Mouse (Mus musculus) limb, embryonic 14.5 days (tissue): ENCODE measurements around the gene Ahdc1. TPM values are rescaled to one million over a fixed set of nuclear protein-coding genes. Genes with fewer than 3 reads are reported as not detected.

ENCODE experiments used
- ATAC-seq: fragments of 200-750 bp; cut with Nextera tagmentation; 2 replicates; pipeline ENCODE4 v1.8.0; 2017; ENCODE audit warnings: low read depth, moderate number of reproducible peaks, moderate TSS enrichment; ENCODE audit not compliant: low FRiP score
- DNase-seq: peaks from one replicate; pipeline ENCODE4 v3.0.0-alpha.2; 2015; ENCODE audit warnings: low spot score
- H3K27ac ChIP-seq: fragments of 300-500 bp; sonication (generic); replicated peaks from 2 replicates; pipeline ENCODE4 v1.5.1; 2014; ENCODE audit warnings: low read depth, mild to moderate bottlenecking, low read length, moderate library complexity, mixed read lengths
- H3K27me3 ChIP-seq: fragments of 300-500 bp; sonication (generic); 2 replicates; pipeline ENCODE4 v1.6.1; 2014; ENCODE audit warnings: low read length, mixed read lengths; ENCODE audit not compliant: control insufficient read depth, insufficient read depth
- H3K36me3 ChIP-seq: fragments of 300-500 bp; sonication (generic); 2 replicates; pipeline ENCODE4 v1.6.1; 2014; ENCODE audit warnings: mild to moderate bottlenecking, low read length, moderate library complexity, mixed read lengths; ENCODE audit not compliant: control insufficient read depth, insufficient read depth
- H3K4me1 ChIP-seq: fragments of 300-500 bp; sonication (generic); 2 replicates; pipeline ENCODE4 v1.6.1; 2014; ENCODE audit warnings: antibody characterized with exemption, low read length, mixed read lengths; ENCODE audit not compliant: control insufficient read depth, insufficient read depth
- H3K4me2 ChIP-seq: fragments of 300-500 bp; sonication (generic); replicated peaks from 2 replicates; pipeline ENCODE4 v1.6.1; 2014; ENCODE audit warnings: low read depth, mild to moderate bottlenecking, low read length, moderate library complexity; ENCODE audit not compliant: severe bottlenecking
- H3K4me3 ChIP-seq: fragments of 300-500 bp; sonication (generic); replicated peaks from 2 replicates; pipeline ENCODE4 v1.5.1; 2014; ENCODE audit warnings: low read length
- H3K9ac ChIP-seq: fragments of 300-500 bp; sonication (generic); 2 replicates; pipeline ENCODE4 v1.6.1; 2014; ENCODE audit warnings: mild to moderate bottlenecking, low read depth, low read length, moderate library complexity; ENCODE audit not compliant: severe bottlenecking
- H3K9me3 ChIP-seq: fragments of 300-500 bp; sonication (generic); 2 replicates; pipeline ENCODE4 v1.6.1; 2016; ENCODE audit warnings: low read length; ENCODE audit not compliant: control insufficient read depth
- POLR2A ChIP-seq: fragments of 200-500 bp; IDR thresholded peaks from 2 replicates; pipeline ENCODE4 v1.8.0; 2012; ENCODE audit warnings: inconsistent platforms, mild to moderate bottlenecking, moderate library complexity, borderline replicate concordance; ENCODE audit not compliant: insufficient read depth, insufficient read length; ENCODE audit errors: extremely low read depth
- WGBS: fragments of 180-500 bp; shearing (Covaris S2); extraction: QIAGEN DNeasy Blood & Tissue Kit; methylation state at CpG from one replicate; pipeline ENCODE4 v1.1.7; 2014; 5-methylcytosine and 5-hydroxymethylcytosine counted together
- polyA plus RNA-seq, 2 experiments: library from polyadenylated mRNA; depleted of rRNA in 1 of 2; stranded (reverse) in 1 of 2; unstranded in 1 of 2; fragments of >200 nt; fragmentation: Nextera tagmentation in 1 of 2; extraction: Ambion mirVana in 1 of 2; gene quantifications; 2 replicates each; pipeline versions ENCODE4 v1.2.1 to v1.2.3; 2012 to 2014

Ahdc1 gene
- polyA plus RNA-seq, 2 experiments = 12.9 to 29.6 TPM

DNA sequence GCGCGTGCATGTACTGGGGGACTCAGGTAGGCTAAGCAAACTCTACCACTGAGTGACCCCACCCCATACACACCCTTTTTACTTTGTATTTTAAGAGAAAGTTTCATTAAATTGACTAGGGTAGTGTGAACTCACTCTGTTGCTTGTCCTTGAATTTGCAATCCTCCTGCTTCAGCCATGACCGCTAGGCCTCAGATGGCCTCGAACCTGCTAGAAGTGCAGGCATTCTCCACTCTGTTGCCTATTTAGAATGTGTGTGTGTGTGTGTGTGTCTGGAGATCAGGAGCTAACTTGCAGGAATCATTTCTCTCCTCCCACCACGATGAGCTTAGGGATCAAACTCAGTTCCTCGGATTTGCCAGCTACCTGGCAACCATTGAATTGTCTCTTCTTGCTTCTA, 108.5 kb downstream of the Ahdc1 start:
- no peak overlapping the region for H3K9ac ChIP-seq
- no peaks in the 10 kb centered on the region for H3K27me3 ChIP-seq
- 86% methylated on average over 6 of the region's 6 CpGs for WGBS
- ATAC-seq (no peak), DNase-seq (no peak)
- H3K27ac ChIP-seq = no peak overlapping the region
- peaks cover 28% of the 10 kb centered on the region for H3K4me1 ChIP-seq
- no peaks in the 10 kb centered on the region for H3K36me3 ChIP-seq
- H3K4me3 ChIP-seq = no peak overlapping the region
- H3K9me3 ChIP-seq = 0 out of 2 replicates have a peak, but pooled peaks cover 5% of the 10 kb centered on the region
- TF ChIP-seq POLR2A = no peak
- no peak overlapping the region for H3K4me2 ChIP-seq

DNA sequence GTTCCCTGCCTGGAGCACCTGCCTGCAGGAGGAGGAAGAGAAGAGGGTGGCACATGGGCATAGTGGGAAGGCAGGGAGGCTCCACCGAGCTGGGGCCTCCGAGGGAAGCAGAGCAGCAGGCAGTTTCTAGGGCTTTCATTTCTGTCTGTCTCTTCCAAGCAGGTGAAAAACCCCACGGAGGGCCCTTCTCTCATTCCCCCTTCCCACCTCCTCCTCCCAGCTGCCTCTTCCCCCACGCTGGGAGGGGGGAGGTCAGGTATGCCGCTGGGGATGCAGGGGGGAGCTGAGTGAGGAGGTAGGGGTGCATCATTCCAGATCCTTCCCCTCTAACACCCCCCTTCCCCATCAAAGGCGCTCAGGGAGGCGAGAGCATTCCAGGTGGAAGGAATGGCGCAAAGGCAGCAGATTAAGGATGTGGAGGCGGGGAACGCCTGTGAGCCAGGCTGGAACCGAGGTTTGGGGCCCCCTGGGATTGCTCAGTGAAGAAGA, 109.8 kb downstream of the Ahdc1 start:
- Histone ChIP-seq H3K9me3 (0 out of 2 replicates have a peak, but pooled peaks cover 5% of the 10 kb centered on the region), H3K27me3 (no peaks in the 10 kb centered on the region), H3K4me2 (peak overlapping the region; percentile 28), H3K4me3 (no peak overlapping the region), H3K36me3 (no peaks in the 10 kb centered on the region), H3K27ac (peak overlapping the region; percentile 48; the same call in 1 of the 2 replicates), H3K4me1 (peaks cover 28% of the 10 kb centered on the region), H3K9ac (no peak overlapping the region)
- TF ChIP-seq POLR2A = no peak
- WGBS = 8% methylated on average over 11 of the region's 11 CpGs
- no peak for ATAC-seq
- peak; percentile 37 for DNase-seq

DNA sequence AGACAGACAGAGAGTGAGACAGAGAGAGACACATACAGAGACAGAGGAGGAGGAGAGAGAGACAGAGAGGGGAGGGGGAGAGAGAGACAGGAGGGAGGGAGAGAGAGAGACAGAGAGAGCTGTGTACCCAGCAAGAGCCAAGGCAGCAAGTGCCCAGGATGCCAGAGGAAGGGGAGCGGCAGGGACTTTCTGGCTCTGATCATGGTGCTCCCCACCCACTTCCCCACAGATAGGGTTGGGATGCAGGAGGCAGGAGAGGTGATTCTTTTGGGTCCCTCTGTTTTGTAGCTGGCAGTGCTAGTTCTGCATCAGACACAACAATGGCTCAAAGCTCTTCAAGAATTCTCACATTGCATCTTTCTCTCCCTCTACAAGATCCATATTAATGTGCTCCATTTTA, 110.4 kb downstream of the Ahdc1 start:
- 0 out of 2 replicates have a peak, but pooled peaks cover 5% of the 10 kb centered on the region for H3K9me3 ChIP-seq
- peaks cover 23% of the 10 kb centered on the region for H3K4me1 ChIP-seq
- TF ChIP-seq POLR2A = no peak
- WGBS = 53% methylated on average over 1 of the region's 1 CpGs
- H3K9ac ChIP-seq = no peak overlapping the region
- 0 out of 2 replicates have a peak overlapping the region, but pooled peaks have one; percentile 26 for H3K27ac ChIP-seq
- H3K36me3 ChIP-seq = no peaks in the 10 kb centered on the region
- DNase-seq (no peak), ATAC-seq (no peak)
- no peak overlapping the region for H3K4me2 ChIP-seq
- no peak overlapping the region for H3K4me3 ChIP-seq
- H3K27me3 ChIP-seq = no peaks in the 10 kb centered on the region

DNA sequence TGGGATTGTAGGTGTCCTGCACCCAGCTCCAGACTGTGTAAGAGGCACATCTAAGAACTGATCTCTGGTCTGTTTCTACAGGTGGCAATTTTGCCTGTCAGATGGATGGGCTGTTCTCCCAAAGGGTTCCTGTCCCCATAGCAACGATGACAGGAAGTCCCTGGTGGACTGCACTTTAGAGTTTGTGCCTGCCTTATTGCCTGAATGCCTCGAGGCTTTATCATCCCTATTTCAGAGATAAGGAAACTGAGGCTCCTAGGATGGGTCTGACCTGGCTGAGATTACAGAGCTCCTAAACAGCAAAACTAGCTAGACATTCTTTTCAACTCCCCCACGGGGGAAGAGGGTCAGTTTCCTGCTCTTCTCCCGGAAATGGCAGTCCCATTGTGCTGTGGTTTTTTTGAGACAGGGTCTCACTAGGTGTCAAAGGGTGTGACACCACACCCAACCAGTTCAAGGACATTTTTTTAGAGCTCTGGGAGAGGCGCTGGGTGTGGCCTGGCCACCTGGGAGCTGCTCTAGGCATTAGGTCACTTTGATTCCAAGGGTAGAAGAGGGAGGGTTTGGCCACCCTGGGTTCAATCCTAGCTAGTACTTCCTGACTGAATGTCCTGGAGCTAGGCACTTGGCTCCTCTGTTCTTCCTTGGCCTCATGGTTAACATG, 111.0 kb downstream of the Ahdc1 start:
- H3K27ac ChIP-seq = no peak overlapping the region
- DNase-seq (no peak), ATAC-seq (no peak)
- no peak for TF ChIP-seq POLR2A
- no peak overlapping the region for H3K4me3 ChIP-seq
- H3K9ac ChIP-seq = no peak overlapping the region
- H3K27me3 ChIP-seq = no peaks in the 10 kb centered on the region
- H3K4me2 ChIP-seq = no peak overlapping the region
- WGBS = 35% methylated on average over 5 of the region's 5 CpGs
- no peaks in the 10 kb centered on the region for H3K36me3 ChIP-seq
- 0 out of 2 replicates have a peak, but pooled peaks cover 5% of the 10 kb centered on the region for H3K9me3 ChIP-seq
- H3K4me1 ChIP-seq = peaks cover 16% of the 10 kb centered on the region

DNA sequence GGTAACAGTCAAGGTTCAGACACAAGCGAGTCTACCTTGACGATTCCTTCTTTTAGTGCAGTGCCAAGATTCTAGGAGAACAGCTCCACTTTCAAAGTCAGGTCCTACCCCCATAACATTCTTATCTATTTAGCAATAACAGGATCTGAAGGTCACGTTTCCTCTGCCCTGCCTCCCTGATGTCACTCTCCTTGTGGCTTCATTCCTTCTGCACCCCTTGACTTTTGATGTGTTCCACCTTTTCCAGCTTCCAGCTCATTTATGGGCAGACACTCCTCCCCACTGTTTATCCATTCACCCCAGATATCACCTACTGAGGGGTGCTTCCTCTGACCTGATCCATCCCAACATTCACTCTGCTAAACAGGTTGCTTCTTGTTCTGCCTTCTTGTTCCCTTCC, 116.0 kb downstream of the Ahdc1 start:
- Histone ChIP-seq H3K27me3 (no peaks in the 10 kb centered on the region), H3K4me2 (no peak overlapping the region), H3K4me3 (no peak overlapping the region), H3K9ac (no peak overlapping the region), H3K9me3 (0 out of 2 replicates have a peak, but pooled peaks cover 5% of the 10 kb centered on the region), H3K36me3 (no peaks in the 10 kb centered on the region), H3K4me1 (peaks cover 10% of the 10 kb centered on the region; the same call in 1 of the 2 replicates), H3K27ac (no peak overlapping the region)
- no peak for ATAC-seq
- no peak for TF ChIP-seq POLR2A
- WGBS = 78% methylated on average over 3 of the region's 3 CpGs
- DNase-seq = no peak

Other genes with a start within 250 kb of the Ahdc1 start
- 74.5 and 76.4 TPM in 2 replicates for gene Rpa2, start 242.9 kb upstream of the Ahdc1 start, polyA plus RNA-seq (2012; rRNA removed)
- gene Rpa2, start 242.9 kb upstream of the Ahdc1 start, polyA plus RNA-seq (2014; fragmentation: Nextera tagmentation; extraction: Ambion mirVana) = 104 and 114 TPM in 2 replicates
- 2.0 and 2.1 TPM in 2 replicates for gene Themis2, start 214.9 kb upstream of the Ahdc1 start, polyA plus RNA-seq (2012; rRNA removed)
- gene Themis2, start 214.9 kb upstream of the Ahdc1 start, polyA plus RNA-seq (2014; fragmentation: Nextera tagmentation; extraction: Ambion mirVana) = 1.9 and 2.4 TPM in 2 replicates
- gene Ppp1r8, start 168.1 kb upstream of the Ahdc1 start, polyA plus RNA-seq (2012; rRNA removed) = 79.7 and 91.6 TPM in 2 replicates
- gene Ppp1r8, start 168.1 kb upstream of the Ahdc1 start, polyA plus RNA-seq (2014; fragmentation: Nextera tagmentation; extraction: Ambion mirVana) = 66.2 and 68.0 TPM in 2 replicates
- 54.2 and 57.3 TPM in 2 replicates for gene Stx12, start 126.8 kb upstream of the Ahdc1 start, polyA plus RNA-seq (2012; rRNA removed)
- 64.6 and 65.2 TPM in 2 replicates for gene Stx12, start 126.8 kb upstream of the Ahdc1 start, polyA plus RNA-seq (2014; fragmentation: Nextera tagmentation; extraction: Ambion mirVana)
- gene Fam76a, start 88.7 kb upstream of the Ahdc1 start, polyA plus RNA-seq (2012; rRNA removed) = 19.0 and 19.1 TPM in 2 replicates
- gene Fam76a, start 88.7 kb upstream of the Ahdc1 start, polyA plus RNA-seq (2014; fragmentation: Nextera tagmentation; extraction: Ambion mirVana) = 48.3 and 57.1 TPM in 2 replicates
- 0.54 and 0.64 TPM in 2 replicates for gene Fgr, start 37.2 kb upstream of the Ahdc1 start, polyA plus RNA-seq (2012; rRNA removed)
- 0.35 and 0.62 TPM in 2 replicates for gene Fgr, start 37.2 kb upstream of the Ahdc1 start, polyA plus RNA-seq (2014; fragmentation: Nextera tagmentation; extraction: Ambion mirVana)
- gene Wasf2, start 119.2 kb downstream of the Ahdc1 start, polyA plus RNA-seq (2012; rRNA removed) = 62.0 and 70.9 TPM in 2 replicates
- 92.2 and 96.6 TPM in 2 replicates for gene Wasf2, start 119.2 kb downstream of the Ahdc1 start, polyA plus RNA-seq (2014; fragmentation: Nextera tagmentation; extraction: Ambion mirVana)
- gene Cd164l2, start 200.9 kb downstream of the Ahdc1 start, polyA plus RNA-seq (2012; rRNA removed) = 3.2 and 3.4 TPM in 2 replicates
- 4.9 and 6.3 TPM in 2 replicates for gene Cd164l2, start 200.9 kb downstream of the Ahdc1 start, polyA plus RNA-seq (2014; fragmentation: Nextera tagmentation; extraction: Ambion mirVana)
- gene Gpr3, start 201.3 kb downstream of the Ahdc1 start, polyA plus RNA-seq (2012; rRNA removed) = 0.84 and 1.1 TPM in 2 replicates
- 0.22 TPM in 1 of 2 replicates, not detected in the other for gene Gpr3, start 201.3 kb downstream of the Ahdc1 start, polyA plus RNA-seq (2014; fragmentation: Nextera tagmentation; extraction: Ambion mirVana)
- gene Map3k6, start 229.6 kb downstream of the Ahdc1 start, polyA plus RNA-seq (2012; rRNA removed) = 6.7 and 7.5 TPM in 2 replicates
- 9.4 and 10.4 TPM in 2 replicates for gene Map3k6, start 229.6 kb downstream of the Ahdc1 start, polyA plus RNA-seq (2014; fragmentation: Nextera tagmentation; extraction: Ambion mirVana)